Mouse (Mus musculus) gastrocnemius, adult 18-20 months (tissue): ENCODE results near the gene Mast4. TPM values are rescaled to one million over a fixed set of nuclear protein-coding genes. Genes with fewer than 3 reads are reported as not detected.
A peak's percentile ranks its signal among the peaks of the same experiment; 100 is the strongest.

Experiments
- DNase-seq: peaks from one replicate; pipeline ENCODE4 v3.0.0; 2021; ENCODE audit warnings: low spot score
- total RNA-seq, 2 experiments: library from RNA; stranded (reverse); gene quantifications; 2 replicates each; pipeline ENCODE4 v1.2.3; 2021

Gene Mast4
- total RNA-seq, 2 experiments from 2014 or later = 55.0 to 55.1 TPM

DNA sequence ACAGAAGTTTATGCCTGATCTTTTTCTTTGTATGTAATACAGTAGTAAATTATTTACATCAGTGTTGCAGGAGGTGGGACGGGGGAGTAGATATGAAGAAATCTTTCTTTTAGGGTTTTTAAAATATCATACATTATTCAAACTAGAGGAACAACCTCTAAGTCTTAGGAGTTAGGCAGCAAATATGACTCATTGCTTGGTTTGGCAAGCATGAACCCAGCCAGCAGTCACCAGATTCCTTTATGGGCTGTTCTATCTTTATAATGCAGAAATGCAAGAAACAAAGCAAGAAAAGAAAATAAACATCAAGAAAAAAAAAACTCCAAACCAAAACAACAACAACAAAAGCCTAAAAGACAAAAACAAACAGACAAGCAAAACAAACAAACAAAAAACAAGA, 344.2 kb downstream of the Mast4 start:
- no peak for DNase-seq

DNA sequence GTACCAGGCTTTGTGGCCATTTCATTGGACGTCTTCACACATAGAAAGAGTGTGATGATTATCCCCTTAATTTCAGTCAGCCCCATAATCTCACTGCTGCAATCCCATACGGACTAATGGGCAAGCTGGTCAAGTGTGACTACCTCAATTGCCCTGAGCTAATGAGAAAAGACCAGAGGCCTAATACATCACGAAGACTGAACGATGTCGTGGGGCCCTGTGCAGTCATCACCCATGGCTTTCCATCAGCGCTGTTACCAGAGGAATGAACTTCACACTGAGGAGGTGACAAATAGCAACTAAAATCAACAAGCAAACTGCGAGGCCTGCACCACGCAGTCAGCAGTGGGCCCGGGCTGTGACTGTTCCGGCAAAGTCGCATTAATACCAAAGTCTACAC, 344.7 kb downstream of the Mast4 start:
- no peak for DNase-seq

DNA sequence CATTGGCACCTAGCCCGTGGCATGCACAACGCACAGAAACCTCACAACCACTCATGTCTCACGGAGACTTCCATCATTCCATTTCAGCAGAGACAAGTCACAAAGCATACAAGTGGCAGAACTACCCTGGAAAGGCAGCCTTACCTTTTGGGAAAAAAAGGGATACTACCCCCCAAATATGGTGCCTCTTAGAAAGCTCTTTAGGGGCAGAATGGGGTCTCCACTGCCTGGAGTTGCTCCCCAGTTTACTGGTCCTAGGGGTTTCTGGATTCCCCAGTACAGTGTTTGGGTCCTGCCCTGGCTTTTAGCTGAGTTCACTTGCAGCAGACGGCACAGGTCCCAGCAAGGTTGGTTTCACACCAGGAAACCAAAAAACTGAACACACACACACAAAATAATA, 345.3 kb downstream of the Mast4 start:
- no peak for DNase-seq

DNA sequence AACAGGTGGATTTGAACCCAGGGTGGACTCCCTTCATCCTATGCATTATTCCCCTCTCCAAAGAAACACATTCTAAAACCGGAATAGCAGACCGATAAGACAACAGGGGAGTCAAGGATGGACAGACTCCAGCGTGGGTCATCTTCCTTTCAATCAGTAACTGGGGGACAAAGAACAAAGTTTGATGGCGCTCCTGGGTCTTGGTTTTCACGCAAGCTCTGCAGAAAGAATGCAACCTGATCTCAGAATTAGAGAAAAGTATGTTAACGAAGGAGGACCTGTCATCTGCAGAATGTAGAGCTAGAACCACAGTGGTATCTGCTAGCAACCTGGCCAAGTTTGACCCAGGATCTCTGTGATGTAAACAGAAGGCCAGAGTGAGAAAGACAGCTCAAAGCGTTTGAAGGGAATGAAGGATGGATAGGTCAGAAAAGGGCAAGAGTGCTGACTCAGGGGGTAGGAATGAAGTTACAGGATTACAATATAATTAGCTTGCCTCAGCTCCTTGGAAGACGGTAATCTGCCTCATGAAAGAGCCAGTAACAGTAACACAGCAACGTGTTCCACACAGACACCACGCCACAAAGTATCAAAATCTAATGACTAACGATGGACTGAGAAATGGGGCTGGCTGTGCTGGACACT, 345.9 kb downstream of the Mast4 start:
- DNase-seq = no peak

DNA sequence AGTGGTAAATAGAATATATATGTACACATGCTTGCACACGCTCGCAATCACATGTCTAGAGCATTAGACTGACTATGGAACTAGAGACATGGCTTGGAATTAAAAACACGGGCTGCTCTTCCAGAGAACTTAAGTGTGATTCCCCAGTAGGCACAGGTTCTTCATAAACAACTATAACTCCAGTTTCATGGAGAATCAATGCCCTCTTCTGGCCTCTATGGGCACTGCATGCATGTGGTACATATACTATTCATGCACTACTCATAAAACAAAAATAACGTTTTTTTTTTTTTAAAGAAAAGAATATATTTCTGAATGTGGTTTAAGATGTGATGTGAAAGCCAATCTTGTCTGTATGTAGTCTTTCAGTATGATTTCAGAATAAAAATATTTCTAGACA, 349.7 kb downstream of the Mast4 start:
- no peak for DNase-seq

DNA sequence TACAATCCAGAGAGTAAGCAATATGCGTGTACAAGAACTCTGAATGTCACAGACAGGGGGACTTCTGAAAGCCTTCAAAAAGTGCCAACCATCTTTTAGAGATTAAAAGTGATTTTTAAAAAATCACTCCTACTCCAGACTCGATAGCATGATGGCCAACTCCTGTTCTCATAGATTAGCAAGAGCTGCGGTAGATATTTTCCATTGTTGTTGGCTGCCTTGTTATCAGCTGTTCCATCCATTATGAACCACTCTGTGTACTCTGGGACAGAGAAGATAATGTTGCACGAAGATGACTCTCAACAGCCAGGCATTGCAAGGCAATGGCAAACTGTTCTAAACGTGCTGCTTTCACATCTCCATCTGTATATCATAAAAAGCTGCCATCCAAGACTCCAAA, 360.4 kb downstream of the Mast4 start:
- DNase-seq = no peak

DNA sequence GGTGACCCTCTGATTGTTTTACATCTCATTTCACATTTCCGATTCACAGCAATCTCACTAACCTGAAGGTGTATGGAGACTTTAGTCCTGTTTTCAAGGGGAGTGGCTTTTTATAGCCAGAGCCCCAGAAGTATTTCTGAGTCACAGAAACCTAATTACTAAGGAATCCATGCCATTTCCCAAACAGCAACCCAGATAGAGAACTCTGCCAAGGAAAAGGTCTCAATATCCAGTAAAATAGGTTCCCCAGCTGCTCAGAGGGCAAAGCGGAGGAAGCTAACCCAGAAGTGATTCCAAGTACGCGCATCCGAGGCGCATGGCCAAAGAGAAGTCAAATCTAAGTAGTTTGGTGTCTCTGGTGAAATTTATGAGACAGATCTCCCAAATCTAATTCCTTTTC, 370.8 kb downstream of the Mast4 start:
- DNase-seq = no peak

DNA sequence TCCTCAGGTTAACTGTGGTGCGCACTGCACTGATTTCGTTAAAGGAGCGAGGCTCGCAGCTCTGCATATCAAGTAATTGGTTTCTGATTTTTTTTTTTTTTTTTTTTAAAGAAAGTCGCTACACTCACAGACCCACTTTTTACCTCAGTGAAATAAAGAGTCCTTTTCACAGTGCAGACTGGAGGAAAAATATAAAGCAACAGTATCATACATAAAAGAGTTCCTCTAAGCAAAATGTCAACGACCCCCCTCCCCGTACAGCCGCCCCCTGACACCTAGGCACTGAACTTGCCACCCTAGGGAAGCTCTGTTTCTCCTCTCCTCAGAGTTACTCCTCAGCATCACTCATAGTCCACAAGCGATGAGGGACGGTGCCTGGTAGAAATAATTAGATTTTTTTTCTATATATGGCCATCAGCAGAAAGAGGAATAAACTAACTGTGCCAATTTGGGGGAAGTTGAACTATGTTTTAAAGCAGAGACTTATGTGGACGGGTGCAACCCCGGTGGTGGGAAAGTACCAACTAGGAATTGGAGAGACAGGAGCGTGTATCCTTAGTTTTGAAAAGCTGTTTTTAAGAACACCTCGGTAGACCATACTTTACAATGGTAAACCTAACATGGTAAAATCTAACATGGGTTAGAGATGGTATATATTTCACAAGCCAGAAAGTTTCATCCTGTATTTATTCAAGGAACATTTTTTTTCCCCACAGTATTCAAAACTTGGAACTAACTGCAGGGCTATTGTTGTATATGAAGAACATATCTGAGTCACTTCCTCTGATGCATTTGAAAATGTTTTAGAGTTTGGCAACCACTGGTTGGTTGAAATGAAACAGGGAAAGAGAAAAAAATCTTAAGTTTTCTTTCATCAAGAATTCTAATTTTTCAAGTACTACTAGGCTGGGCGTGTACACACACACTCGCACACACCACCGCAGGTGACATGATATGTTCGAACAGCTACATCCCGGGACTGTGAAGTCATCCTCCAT, 375.7 kb downstream of the Mast4 start:
- DNase-seq = no peak

DNA sequence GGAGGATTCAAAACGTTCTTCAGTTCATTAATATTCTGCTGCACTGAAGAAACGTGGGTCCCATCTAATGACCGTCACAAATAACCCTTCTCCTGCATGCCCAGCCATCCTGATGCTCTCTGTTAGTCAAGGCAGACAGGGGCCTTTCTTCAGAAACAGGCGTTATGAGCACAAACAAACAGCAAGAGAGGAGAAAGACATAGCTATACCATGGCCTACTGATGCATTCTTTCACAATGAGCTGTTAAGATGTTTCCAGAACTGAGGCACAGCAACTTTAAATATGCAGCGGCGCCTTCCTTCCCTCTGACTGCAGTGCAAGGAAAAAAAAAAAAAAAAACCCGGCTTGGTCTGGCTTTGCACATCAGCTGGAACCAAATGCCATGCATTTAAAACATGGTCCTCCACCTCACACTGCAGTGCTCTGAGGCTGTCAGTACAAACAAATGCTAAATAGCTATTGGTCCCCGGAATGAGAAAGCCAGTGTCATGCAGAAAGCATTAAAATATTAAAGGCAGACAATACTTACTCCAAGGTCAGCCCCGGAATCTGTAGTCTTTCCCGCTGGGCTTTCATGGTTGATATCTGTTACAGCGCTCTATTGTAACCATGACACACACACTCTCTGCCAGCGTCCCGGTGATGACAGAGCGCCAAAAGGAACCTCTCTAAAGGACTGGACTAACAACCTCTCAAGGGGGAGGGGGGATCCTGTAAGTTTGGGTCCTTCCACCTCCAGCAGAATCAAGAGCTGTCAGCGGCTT, 376.6 kb downstream of the Mast4 start:
- DNase-seq = no peak

DNA sequence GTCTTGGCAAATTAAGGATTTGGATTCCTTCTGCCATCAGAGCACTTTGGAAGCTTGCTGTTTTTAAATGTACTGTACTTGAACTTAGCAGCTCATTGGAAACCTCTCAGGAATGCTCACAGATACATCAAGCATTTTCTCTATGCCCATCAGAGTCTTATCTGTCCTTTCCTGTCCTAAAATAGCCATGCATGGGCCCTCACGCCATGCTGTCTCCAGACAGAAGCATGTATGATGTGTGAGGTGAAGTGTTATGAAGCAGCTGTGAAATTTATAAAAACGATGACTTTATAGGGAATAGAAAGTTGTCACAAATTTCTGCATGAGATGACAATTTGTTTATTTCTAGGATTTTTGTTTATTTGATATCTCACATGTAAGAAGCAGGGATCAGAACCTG, 378.8 kb downstream of the Mast4 start:
- no peak for DNase-seq

DNA sequence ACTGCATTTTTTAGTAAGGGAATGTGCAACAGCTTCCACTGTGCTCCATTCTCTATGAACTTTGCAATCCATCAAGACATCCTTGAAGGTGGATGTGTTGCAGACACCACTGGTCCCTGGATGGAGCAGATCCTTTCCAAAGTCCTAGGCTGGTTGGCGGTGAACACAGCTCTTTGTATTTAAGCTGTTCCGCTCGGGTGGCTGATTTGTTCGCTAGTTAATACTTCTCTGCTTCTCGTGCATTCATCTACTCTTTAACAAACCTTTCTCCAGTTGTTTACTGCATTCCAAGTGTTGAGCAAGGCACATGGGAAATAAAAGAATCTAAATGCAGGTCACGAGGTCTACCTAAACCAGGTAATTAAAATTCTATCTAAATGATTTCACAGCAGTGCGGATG, 384.5 kb downstream of the Mast4 start:
- DNase-seq = no peak

DNA sequence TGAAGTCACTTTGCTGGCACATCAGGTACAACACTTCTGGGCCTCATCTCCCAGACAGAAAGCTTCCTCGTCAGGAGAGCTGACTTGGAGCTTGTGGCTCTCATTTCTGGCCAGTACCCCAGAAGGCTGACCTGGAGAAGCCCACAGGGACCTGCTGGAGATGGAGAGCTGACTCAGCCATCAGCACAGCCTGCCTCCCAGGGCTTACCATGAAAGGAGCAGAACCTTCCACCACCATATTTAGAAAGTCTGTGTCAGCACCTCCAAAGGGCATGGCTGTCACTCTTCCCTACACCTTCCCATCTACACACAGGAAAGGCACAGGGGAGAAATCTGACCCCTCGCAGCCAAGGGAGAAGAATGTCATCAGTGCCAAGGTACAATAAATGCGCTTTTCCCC, 385.3 kb downstream of the Mast4 start:
- peak; percentile 76 for DNase-seq

DNA sequence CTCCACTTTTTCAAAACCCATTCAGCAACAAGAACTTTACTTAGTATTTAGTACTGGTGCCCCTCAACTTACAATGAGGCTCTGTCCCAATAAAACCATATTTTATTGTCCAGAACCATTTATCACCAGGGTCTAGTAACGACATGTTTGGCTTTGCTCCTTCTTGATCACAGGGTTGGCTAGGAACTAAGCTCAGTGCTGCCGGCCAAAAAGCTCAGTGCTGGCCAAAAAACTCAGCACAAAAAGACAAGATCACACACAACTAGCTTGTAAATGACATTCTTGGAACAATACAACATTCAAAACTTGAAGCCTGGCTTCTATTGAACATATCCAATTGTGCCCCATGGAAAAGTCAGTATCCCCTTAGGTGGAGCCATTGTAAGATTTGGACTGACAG, 386.8 kb downstream of the Mast4 start:
- DNase-seq = no peak

DNA sequence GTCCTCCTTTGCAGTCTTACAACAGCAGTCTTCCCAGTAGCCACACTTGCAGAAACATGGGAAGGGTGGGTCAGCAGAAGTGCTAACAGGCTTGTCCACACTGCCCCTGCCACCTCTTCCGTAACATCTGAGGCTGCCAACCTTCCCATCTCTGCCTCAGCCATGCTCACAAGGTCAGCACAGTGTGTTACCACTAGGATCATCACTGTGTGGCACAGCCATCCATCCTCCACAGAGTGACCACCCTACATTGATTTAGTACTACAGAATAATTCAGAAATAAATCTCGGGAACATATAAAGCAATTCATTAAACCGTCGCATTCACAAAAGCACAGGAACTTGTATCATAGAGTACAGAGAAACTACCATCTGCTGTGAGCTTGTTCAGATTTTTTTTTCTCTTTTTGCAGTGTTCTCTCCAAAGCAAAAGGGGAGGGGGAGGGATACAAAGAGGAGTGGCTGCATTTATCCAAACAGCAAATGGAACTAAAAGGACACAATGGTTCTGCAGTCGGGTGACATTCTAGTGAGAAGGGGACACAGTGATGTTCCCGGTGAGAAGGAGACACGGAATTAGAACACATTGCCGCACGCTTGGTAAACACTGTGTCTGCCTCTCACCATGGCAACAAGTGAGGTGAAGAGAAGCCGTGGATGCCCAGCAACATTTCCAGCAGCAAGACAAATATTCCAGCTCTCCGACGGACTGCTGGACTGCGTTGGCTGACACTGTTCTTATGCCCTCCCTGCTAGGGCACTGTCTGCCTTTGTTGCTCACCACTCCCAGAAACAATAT, 388.1 kb downstream of the Mast4 start:
- no peak for DNase-seq

DNA sequence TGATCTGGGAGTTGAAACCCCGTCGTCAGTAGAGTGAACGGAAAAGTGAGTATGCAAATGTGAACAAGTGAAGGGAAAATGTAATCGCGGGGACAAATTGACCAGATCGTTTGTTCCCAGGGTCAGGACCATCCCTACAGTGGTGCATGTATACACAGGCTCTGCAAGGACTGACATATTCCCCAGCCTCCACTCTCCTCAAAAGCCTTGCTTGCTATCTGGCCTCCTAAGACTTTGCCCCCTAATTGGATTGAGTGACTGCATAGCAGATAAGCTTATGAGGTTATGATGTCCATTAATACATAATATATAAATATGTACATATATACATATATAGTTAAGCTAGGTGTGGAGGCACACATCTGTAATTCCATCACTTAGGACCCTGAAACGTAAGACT, 388.8 kb downstream of the Mast4 start:
- DNase-seq = no peak

DNA sequence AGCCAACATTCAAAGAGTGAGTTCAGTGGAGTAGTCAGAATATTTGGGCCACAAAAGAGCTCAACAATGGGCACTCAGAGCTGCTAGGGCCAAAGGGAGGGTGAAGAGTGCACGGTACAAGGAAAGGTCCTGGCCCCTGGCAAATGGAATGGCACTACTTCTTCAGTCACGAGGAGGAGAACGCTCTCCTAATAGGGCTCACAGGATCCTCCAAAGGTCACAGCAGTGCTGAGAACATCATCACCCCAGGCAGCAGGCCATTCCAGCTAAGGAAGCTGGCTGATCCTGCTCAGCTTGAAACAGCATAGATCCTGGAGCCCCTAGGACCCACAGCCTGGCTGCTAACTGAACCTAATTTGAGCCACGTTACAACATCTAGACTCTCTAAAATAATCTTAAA, 389.8 kb downstream of the Mast4 start:
- DNase-seq = peak; percentile 54

DNA sequence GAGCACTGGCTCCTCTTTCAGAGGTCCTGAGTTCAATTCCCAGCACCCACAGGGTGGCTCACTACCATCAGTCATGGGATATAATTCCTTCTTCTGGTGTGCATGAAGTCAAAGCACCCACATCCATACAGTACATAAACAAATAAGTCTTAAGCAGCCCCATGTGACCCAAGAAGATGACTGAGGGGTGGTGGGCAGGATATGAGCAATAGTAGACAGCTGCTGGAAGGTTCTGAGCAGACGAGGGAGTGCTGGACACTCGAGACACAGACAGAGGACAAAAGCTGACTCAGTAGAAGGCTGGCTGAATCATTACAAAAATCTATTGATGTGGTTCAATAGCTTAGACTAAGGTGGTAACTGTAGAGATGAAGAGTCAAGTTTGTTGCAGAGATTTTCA, 391.7 kb downstream of the Mast4 start:
- DNase-seq = no peak

DNA sequence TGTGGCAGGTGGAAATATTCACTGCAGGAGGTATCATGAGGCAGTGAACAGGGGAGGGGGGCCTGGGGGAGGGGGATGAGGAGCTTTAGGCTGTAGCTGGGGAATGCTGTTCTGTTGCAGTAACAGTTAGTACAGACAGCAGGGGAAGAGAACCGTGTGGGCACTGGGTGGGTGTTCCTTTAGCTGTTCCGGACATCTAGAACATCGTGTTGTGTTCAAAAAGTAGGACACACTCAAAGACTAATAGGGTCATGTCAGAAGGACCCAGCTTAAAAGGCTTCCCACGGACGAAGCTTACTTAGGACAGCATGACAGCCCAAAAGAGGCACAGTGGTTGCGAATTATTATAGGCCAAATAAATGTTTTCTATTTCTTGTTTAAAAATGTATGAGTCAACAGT, 393.8 kb downstream of the Mast4 start:
- DNase-seq = no peak

DNA sequence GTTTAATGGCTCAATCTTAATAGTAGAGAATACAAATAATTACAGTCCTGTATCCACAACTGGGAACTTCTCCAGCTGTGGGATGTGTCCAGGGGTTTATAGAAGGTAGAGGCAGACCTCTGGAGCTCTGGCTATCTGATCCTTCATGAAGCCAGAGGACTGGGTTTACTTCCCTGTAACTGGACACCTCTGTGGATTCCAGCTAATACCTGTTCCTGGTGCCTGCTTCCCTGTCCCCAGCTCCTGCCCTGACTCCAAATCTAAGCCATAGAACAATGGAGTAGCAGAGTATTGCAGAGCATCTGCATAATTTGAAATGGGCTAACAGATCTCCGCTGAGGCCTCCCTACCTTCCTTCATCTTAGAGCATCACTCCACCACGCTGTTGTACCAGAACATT, 398.1 kb downstream of the Mast4 start:
- no peak for DNase-seq

DNA sequence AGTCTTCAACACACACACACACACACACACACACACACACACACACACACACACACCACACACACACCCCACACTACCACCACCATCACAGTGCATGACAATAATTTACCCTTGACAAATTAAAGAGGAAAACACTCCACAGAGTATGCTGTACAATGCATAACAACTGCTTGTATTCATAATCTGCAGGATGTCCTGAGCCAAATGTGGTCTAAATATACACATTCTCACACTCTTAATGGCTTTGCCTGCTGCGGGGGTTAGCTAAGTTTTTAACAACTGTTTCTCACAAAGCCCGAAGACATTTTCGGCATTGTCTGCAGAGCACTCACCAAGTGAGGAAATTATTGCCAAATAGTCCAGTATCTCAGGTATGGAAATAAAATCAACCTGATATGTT, 398.5 kb downstream of the Mast4 start:
- no peak for DNase-seq

DNA sequence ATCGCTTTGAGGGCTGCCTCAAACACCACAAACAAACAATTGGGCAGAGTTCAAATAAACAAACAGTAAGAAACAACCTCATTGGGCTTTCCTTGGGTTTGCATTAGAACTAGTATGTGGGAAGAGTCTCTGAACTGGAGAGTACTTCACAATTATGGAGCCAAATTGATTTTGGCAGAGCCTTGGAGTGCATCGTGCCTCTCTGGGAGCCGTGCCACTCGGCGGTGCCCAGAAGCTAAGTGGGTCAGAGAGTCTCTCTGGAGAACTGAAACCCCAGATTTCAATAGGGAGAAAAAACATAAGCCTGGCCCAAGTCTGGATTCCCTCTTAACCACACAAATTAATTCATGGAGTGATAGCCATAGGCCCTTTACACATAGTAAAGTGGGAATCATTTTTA, 400.6 kb downstream of the Mast4 start:
- peak; percentile 75 for DNase-seq
